Mouse (Mus musculus) erythroblast, embryonic 14.5 days (primary cell): Measurements from ENCODE around the gene Gatc.

Experiments used
- GATA1 ChIP-seq: IDR thresholded peaks from 2 replicates; pipeline ENCODE4 v1.6.1; 2012; ENCODE audit warnings: low read length, inconsistent platforms, mixed read lengths
- TAL1 ChIP-seq: IDR thresholded peaks from 3 replicates; pipeline ENCODE4 v1.6.1; 2012; ENCODE audit warnings: low read length, inconsistent platforms, mixed read lengths

- TF ChIP-seq TAL1 (no peak), GATA1 (no peak)
Observed at GRCm38 (mm10) chr5:115296347-115296746, 44.6 kb downstream of the Gatc start.
